Comparison of ENCODE assay signal across 9 mouse cellular contexts in the genomic region with DNA sequence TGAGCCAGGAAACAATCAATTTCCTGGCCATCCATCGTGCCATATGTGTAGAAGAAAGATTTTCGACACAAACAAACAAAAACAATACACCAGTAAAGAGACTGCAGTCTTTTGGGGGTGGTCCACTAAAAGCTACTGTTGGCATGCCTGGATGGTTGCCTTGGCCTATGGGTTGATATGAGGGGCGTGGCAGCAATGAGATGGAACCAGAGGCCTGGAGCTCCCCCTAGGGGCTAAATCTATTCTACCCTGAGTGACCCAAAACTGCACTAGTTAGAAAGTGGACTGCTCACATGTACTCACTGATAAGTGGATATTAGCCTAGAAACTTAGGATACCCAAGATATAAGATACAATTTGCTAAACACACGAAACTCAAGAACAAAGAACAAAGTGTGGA.
A peak's percentile ranks its signal among the peaks of the same experiment; 100 is the strongest.
DNase-seq lines count a peak whose midpoint lies in the region; ATAC-seq and TF ChIP-seq lines count a peak whose summit lies in the region.
"Had no signal": no experiment of that assay in that cellular context is flagged by ENCODE, and none has a peak within 500 bp of the region (broad histone marks: within the 10 kb centered on the region; RNA-seq: fewer than 3 reads in every experiment).

No protein-coding gene starts in this region.

- H3K27me3 ChIP-seq in lung, embryonic 14.5 days (ENCODE audit: insufficient read depth, low read length): no peaks in the 10 kb centered on the region
- H3K27me3 ChIP-seq in forebrain, embryonic 16.5 days (replicated peaks; ENCODE audit: control insufficient read depth, insufficient read depth, low read length): no peaks in the 10 kb centered on the region
- H3K27me3 ChIP-seq: heart, embryonic 13.5 days had no signal

- no peak overlapping the region for H3K27ac ChIP-seq in lung, embryonic 14.5 days (ENCODE audit: low read depth)
- no peak overlapping the region for H3K27ac ChIP-seq in forebrain, embryonic 16.5 days (ENCODE audit: low read length)
- H3K27ac ChIP-seq: heart, embryonic 13.5 days had no signal

- peak; percentile 55 for TF ChIP-seq CTCF in lung, embryonic 14.5 days (IDR thresholded peaks at IDR 0.05; ENCODE audit: low read depth)

- DNase-seq in urinary bladder, postnatal 36 days (ENCODE audit: low spot score in 2 of 2): peak; percentile 46 to 53
- no peak for DNase-seq in urinary bladder, postnatal 10 days (ENCODE audit: low spot score)
- peak; percentile 54 for DNase-seq in adrenal gland, postnatal 25 days
- DNase-seq in kidney, postnatal 4 days: peak; percentile 30 to 56
- DNase-seq in lung, embryonic 14.5 days: peak; percentile 70
- peak; percentile 73 to 85 for DNase-seq in spleen, postnatal 4 days (ENCODE audit: low spot score in 2 of 2)

- ATAC-seq in frontal cortex, adult (ENCODE audit: low TSS enrichment): peak; percentile 82
- no peak; the same call in 1 of the 2 replicates for ATAC-seq in lung, embryonic 14.5 days (ENCODE audit: insufficient read depth)
- no peak for ATAC-seq in forebrain, embryonic 16.5 days

- H3K9me3 ChIP-seq in lung, embryonic 14.5 days (ENCODE audit: low read depth, low read length): no peaks in the 10 kb centered on the region
- H3K9me3 ChIP-seq in forebrain, embryonic 16.5 days (ENCODE audit: control insufficient read depth, low read length): no peaks in the 10 kb centered on the region
- H3K9me3 ChIP-seq: heart, embryonic 13.5 days had no signal

- no peak overlapping the region for H3K4me3 ChIP-seq in lung, embryonic 14.5 days (ENCODE audit: low read depth, low read length)
- H3K4me3 ChIP-seq in forebrain, embryonic 16.5 days (replicated peaks; ENCODE audit: low read length): no peak overlapping the region
- H3K4me3 ChIP-seq: heart, embryonic 13.5 days had no signal

- no peaks in the 10 kb centered on the region for H3K36me3 ChIP-seq in lung, embryonic 14.5 days (ENCODE audit: insufficient read depth)
- no peaks in the 10 kb centered on the region for H3K36me3 ChIP-seq in forebrain, embryonic 16.5 days (ENCODE audit: control insufficient read depth, insufficient read depth)
- H3K36me3 ChIP-seq: heart, embryonic 13.5 days had no signal

- H3K4me2 ChIP-seq in lung, embryonic 14.5 days: no peak overlapping the region
- no peak overlapping the region for H3K4me2 ChIP-seq in forebrain, embryonic 16.5 days (ENCODE audit: low read length)
- H3K4me2 ChIP-seq: heart, embryonic 13.5 days had no signal

- 60% methylated on average over 4 of the region's 4 CpGs for whole genome bisulfite sequencing in lung, embryonic 14.5 days
- 69% methylated on average over 4 of the region's 4 CpGs for WGBS in forebrain, embryonic 16.5 days

- H3K9ac ChIP-seq in lung, embryonic 14.5 days: no peak overlapping the region
- H3K9ac ChIP-seq in forebrain, embryonic 16.5 days (replicated peaks; ENCODE audit: low read depth, low read length): no peak overlapping the region
- H3K9ac ChIP-seq: heart, embryonic 13.5 days had no signal

- H3K4me1 ChIP-seq in lung, embryonic 14.5 days (ENCODE audit: insufficient read depth): no peaks in the 10 kb centered on the region
- H3K4me1 ChIP-seq in forebrain, embryonic 16.5 days (replicated peaks; ENCODE audit: control insufficient read depth, insufficient read depth, low read length): no peaks in the 10 kb centered on the region
- H3K4me1 ChIP-seq: heart, embryonic 13.5 days had no signal
